Mouse (Mus musculus) intestine, postnatal 0 days (tissue): Measurements from ENCODE around the gene Mlycd. TPM values are rescaled to one million over a fixed set of nuclear protein-coding genes. Genes with fewer than 3 reads are reported as not detected.

Source experiments
- ATAC-seq: fragments of 200-750 bp; cut with Nextera tagmentation; 2 replicates; pipeline ENCODE4 v1.8.0; 2017; ENCODE audit warnings: mild to moderate bottlenecking, moderate TSS enrichment, moderate library complexity
- H3K27ac ChIP-seq: fragments of 300-500 bp; sonication (generic); 2 replicates; pipeline ENCODE4 v1.5.1; 2014; ENCODE audit warnings: mild to moderate bottlenecking, low read depth, low read length, moderate library complexity
- H3K27me3 ChIP-seq: fragments of 300-500 bp; sonication (generic); replicated peaks from 2 replicates; pipeline ENCODE4 v1.6.1; 2014; ENCODE audit warnings: low read length, mixed read lengths; ENCODE audit not compliant: control insufficient read depth, insufficient read depth
- H3K36me3 ChIP-seq: fragments of 300-500 bp; sonication (generic); 2 replicates; pipeline ENCODE4 v1.6.1; 2014; ENCODE audit warnings: mild to moderate bottlenecking, moderate library complexity; ENCODE audit not compliant: control insufficient read depth, insufficient read depth
- H3K4me1 ChIP-seq: fragments of 300-500 bp; sonication (generic); replicated peaks from 2 replicates; pipeline ENCODE4 v1.6.1; 2014; ENCODE audit warnings: antibody characterized with exemption, low read length, mixed read lengths; ENCODE audit not compliant: control insufficient read depth, insufficient read depth
- H3K4me2 ChIP-seq: fragments of 300-500 bp; sonication (generic); replicated peaks from 2 replicates; pipeline ENCODE4 v1.6.1; 2014; ENCODE audit warnings: low read depth, mild to moderate bottlenecking, moderate library complexity
- H3K4me3 ChIP-seq: fragments of 300-500 bp; sonication (generic); 2 replicates; pipeline ENCODE4 v1.5.1; 2014; ENCODE audit warnings: low read depth, low read length
- H3K9ac ChIP-seq: fragments of 300-500 bp; sonication (generic); 2 replicates; pipeline ENCODE4 v1.6.1; 2014; ENCODE audit warnings: mild to moderate bottlenecking, low read depth, low read length
- H3K9me3 ChIP-seq: fragments of 300-500 bp; sonication (generic); 2 replicates; pipeline ENCODE4 v1.6.1; 2016; ENCODE audit warnings: mixed run types; ENCODE audit not compliant: control insufficient read depth
- CTCF ChIP-seq: sonication (generic); IDR thresholded peaks from 2 replicates; pipeline ENCODE4 v1.5.1; 2016; ENCODE audit warnings: low read depth, mild to moderate bottlenecking, control low read depth, antibody characterized with exemption, moderate library complexity
- WGBS: fragments of 180-500 bp; shearing (Covaris S2); extraction: QIAGEN DNeasy Blood & Tissue Kit; methylation state at CpG from one replicate; pipeline ENCODE4 v1.1.7; 2014; 5-methylcytosine and 5-hydroxymethylcytosine counted together
- polyA plus RNA-seq: library from polyadenylated mRNA; unstranded; fragments of >200 nt; fragmentation: Nextera tagmentation; extraction: Ambion mirVana; gene quantifications from 2 replicates; pipeline ENCODE4 v1.2.1, GENCODE M21; 2015

The Mlycd gene
- polyA plus RNA-seq, 1 experiment from 2014 or later: 29.0 TPM

DNA sequence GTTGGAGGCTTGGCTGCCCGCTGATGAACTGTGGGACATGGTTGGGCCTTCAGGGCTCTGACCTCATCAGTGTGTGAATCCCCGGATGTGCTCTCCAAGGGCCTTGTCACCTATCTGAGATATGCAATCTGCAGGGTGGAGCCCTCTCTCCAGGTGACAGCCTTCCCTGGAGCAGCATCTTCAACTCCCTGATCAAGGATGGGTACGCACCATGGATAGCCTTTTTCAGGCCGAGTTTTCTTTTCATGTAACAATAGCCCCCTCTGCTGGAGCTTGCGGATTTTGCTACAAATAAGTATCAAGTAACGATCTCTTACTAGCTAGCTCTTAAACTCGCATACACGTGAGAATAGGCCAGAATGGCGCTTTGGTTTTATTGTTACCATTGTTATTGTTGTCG lies 10.2 kb upstream of the Mlycd start:
- Histone ChIP-seq H3K4me3 (no peak overlapping the region), H3K27me3 (no peaks in the 10 kb centered on the region), H3K9me3 (no peaks in the 10 kb centered on the region), H3K4me2 (no peak overlapping the region), H3K27ac (no peak overlapping the region), H3K9ac (no peak overlapping the region), H3K36me3 (no peaks in the 10 kb centered on the region), H3K4me1 (no peaks in the 10 kb centered on the region)
- 19% methylated on average over 10 of the region's 10 CpGs for WGBS
- 0 out of 2 replicates have a peak, but pooled peaks have one; percentile 22 for ATAC-seq
- peak; percentile 76 for TF ChIP-seq CTCF

DNA sequence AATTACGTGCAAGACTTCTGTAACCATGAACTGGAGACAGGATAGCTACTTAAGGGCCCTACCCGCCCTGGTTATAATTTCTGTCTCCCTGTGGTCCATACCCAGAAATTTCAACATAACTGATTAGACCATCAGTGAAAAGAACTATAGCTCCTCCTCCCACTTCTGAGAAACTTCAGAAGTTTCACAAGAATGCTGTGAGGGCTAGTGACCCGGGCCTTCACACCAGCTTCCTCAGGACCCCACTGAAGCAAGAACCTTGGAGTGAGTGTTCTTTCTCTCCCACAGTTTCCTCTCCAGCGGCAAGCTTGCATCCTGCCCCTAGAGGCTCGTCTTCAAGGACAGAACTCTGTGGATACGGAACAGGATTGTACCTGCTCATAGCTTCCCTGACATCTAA lies 8.8 kb upstream of the Mlycd start:
- no peak overlapping the region for H3K4me2 ChIP-seq
- H3K4me3 ChIP-seq: no peak overlapping the region
- H3K27ac ChIP-seq: no peak overlapping the region
- no peak for TF ChIP-seq CTCF
- no peak for ATAC-seq
- no peak overlapping the region for H3K9ac ChIP-seq
- H3K4me1 ChIP-seq: no peaks in the 10 kb centered on the region
- H3K27me3 ChIP-seq: no peaks in the 10 kb centered on the region
- no peaks in the 10 kb centered on the region for H3K36me3 ChIP-seq
- WGBS: 66% methylated on average over 6 of the region's 6 CpGs
- no peaks in the 10 kb centered on the region for H3K9me3 ChIP-seq

DNA sequence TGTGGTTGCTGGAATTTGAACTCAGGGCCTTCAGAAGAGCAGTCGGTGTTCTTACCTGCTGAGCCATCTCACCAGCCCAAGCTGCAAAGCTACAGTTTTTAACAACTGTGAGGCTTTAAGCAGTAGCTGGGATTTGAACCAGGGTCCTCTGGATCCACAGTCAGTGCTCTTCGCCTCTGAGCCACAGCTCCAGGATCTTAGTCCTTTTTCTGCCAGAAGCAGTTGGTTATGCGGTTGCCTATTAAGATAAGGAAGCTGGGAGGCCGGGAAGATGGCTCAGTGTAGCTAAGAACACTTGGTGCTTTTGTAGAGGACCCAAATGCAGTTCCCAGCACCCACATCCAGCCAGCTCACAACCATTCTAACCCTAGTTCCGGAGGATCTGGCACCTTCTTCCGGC lies 7.7 kb upstream of the Mlycd start:
- H3K9me3 ChIP-seq: no peaks in the 10 kb centered on the region
- no peak overlapping the region for H3K9ac ChIP-seq
- H3K4me1 ChIP-seq: no peaks in the 10 kb centered on the region
- ATAC-seq: no peak
- no peak overlapping the region for H3K27ac ChIP-seq
- H3K4me2 ChIP-seq: no peak overlapping the region
- H3K36me3 ChIP-seq: no peaks in the 10 kb centered on the region
- no peaks in the 10 kb centered on the region for H3K27me3 ChIP-seq
- 77% methylated on average over 6 of the region's 6 CpGs for WGBS
- H3K4me3 ChIP-seq: no peak overlapping the region
- TF ChIP-seq CTCF: no peak

DNA sequence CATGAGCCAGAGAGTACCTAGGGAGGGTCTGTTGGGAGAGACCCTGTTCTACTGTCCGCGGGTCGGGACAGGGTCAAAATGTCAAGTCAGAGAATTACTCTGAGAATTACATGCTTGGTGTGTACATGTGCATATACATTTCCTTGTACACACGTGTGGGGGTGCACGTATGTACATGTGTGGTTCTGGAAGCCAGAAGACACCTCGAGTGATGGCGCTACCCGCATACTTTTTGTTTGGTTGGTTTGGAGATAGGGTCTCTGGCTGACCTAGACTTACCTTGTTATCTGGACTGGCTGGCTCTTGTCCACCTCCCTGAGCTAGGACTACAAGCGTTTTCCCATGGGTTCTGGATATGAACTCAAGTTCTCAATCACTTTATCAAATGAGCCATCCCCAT lies 581 bp upstream of the Mlycd start:
- Histone ChIP-seq H3K4me1 (0 out of 2 replicates have a peak, but pooled peaks cover 2% of the 10 kb centered on the region), H3K9me3 (no peaks in the 10 kb centered on the region), H3K27ac (0 out of 2 replicates have a peak overlapping the region, but pooled peaks have one; percentile 37), H3K4me2 (peak overlapping the region; percentile 99), H3K27me3 (no peaks in the 10 kb centered on the region), H3K9ac (no peak overlapping the region; the same call in 1 of the 2 replicates), H3K36me3 (no peaks in the 10 kb centered on the region), H3K4me3 (peak overlapping the region; percentile 72)
- 78% methylated on average over 9 of the region's 9 CpGs for WGBS
- TF ChIP-seq CTCF: no peak
- ATAC-seq: 0 out of 2 replicates have a peak, but pooled peaks have one; percentile 0

DNA sequence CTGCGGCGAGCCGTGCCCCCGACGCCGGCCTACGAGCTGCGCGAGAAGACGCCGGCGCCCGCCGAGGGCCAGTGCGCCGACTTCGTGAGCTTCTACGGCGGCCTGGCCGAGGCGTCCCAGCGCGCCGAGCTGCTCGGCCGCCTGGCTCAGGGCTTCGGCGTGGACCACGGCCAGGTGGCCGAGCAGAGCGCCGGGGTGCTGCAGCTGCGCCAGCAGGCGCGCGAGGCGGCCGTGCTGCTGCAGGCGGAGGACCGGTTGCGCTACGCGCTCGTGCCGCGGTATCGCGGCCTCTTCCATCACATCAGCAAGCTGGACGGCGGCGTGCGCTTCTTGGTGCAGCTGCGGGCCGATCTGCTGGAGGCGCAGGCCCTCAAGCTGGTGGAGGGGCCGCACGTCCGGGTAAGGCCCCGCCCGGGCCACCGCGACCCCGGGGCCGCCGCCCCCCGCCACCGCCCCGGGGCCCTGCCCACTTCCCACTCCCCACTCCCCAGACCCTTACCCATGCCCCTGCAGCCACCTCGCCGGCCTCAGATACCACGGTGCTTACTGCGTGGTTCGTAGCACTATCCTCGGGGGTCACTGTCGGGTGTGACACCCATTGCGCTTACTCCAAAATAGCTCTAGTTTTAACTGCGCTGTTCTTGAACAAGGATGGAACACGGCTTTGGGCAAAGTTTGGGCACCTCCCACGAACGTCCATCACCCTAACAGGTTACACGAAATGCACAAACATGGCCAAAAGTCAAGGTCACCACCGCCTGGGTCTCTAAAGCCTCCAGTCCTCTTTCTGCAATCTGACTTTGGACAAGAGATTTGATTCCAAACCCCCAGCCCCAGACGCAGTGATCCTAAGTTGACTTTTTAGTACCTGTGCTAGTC lies 633 bp downstream of the Mlycd start:
- Histone ChIP-seq H3K9me3 (no peaks in the 10 kb centered on the region), H3K4me3 (peak overlapping the region; percentile 72), H3K27me3 (no peaks in the 10 kb centered on the region), H3K36me3 (no peaks in the 10 kb centered on the region), H3K27ac (peak overlapping the region; percentile 96), H3K9ac (peak overlapping the region; percentile 92), H3K4me1 (0 out of 2 replicates have a peak, but pooled peaks cover 8% of the 10 kb centered on the region), H3K4me2 (peak overlapping the region; percentile 99)
- ATAC-seq: peak; percentile 46
- no peak for TF ChIP-seq CTCF
- 6% methylated on average over 47 of the region's 83 CpGs for WGBS

DNA sequence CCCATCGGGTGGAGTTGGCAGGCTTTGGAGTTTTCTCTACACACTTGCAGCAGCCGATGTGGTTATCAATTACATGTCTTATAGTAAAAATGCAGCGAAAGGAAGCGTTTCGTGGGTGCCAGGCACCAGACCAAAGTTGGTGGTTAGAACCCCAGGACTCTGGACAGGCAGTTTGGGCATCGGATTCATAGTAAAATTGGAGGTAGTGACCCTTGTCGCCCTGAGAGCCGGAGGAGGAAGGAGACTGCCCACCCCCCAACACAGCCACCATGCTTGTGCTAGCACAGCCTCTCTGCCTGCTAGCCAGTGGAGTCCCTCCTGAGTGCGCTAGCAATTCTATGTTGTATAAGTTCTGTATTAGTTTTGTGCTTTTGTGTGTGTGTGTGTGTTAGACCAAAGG lies 3.9 kb downstream of the Mlycd start:
- Histone ChIP-seq H3K4me1 (0 out of 2 replicates have a peak, but pooled peaks cover 12% of the 10 kb centered on the region), H3K27ac (no peak overlapping the region), H3K4me3 (no peak overlapping the region), H3K9ac (no peak overlapping the region), H3K9me3 (no peaks in the 10 kb centered on the region), H3K36me3 (peaks cover 20% of the 10 kb centered on the region; the same call in 1 of the 2 replicates), H3K4me2 (no peak overlapping the region), H3K27me3 (no peaks in the 10 kb centered on the region)
- no peak for TF ChIP-seq CTCF
- no peak for ATAC-seq
- 90% methylated on average over 9 of the region's 9 CpGs for WGBS
